In genomic region chr19:25545714-25546340, GRCm38 (mm10) we compare ENCODE assay signal across 9 mouse cellular contexts. TPM values are rescaled to one million over a fixed set of nuclear protein-coding genes. Genes with fewer than 3 reads are reported as not detected.
DNase-seq lines count a peak whose midpoint lies in the region; ATAC-seq and TF ChIP-seq lines count a peak whose summit lies in the region.
"Had no signal": no experiment of that assay in that cellular context is flagged by ENCODE, and none has a peak within 500 bp of the region (broad histone marks: within the 10 kb centered on the region; RNA-seq: fewer than 3 reads in every experiment).

No protein-coding gene starts in this region.

- ATAC-seq in embryonic facial prominence, embryonic 12.5 days (ENCODE audit: insufficient number of reproducible peaks, insufficient read depth, low FRiP score, low TSS enrichment) = 0 out of 2 replicates have a peak, but pooled peaks have one; percentile 41
- ATAC-seq in lung, embryonic 14.5 days (ENCODE audit: insufficient read depth) = peak; percentile 68

- DNase-seq in adrenal gland, postnatal 10 days = peak; percentile 65
- peak; percentile 26 to 30 for DNase-seq in heart, postnatal 36 days
- peak; percentile 19 to 67 for DNase-seq in layer of hippocampus, adult 18-20 months (ENCODE audit: low spot score in 2 of 2)
- peak; percentile 89 for DNase-seq in lung, embryonic 14.5 days
- DNase-seq in retina, postnatal 1 day = peak; percentile 75
- DNase-seq in T-cell, adult 2 months (ENCODE audit: low spot score) = no peak

- H3K36me3 ChIP-seq in E14TG2a.4 (ENCODE audit: insufficient read depth, low read length) = peaks cover 8% of the 10 kb centered on the region
- no peaks in the 10 kb centered on the region for H3K36me3 ChIP-seq in embryonic facial prominence, embryonic 12.5 days
- no peaks in the 10 kb centered on the region for H3K36me3 ChIP-seq in lung, embryonic 14.5 days (ENCODE audit: insufficient read depth)

- no peak overlapping the region for H3K4me2 ChIP-seq in embryonic facial prominence, embryonic 12.5 days (replicated peaks)
- H3K4me2 ChIP-seq in lung, embryonic 14.5 days = no peak overlapping the region

- no peak overlapping the region for H3K27ac ChIP-seq in embryonic facial prominence, embryonic 12.5 days
- H3K27ac ChIP-seq in lung, embryonic 14.5 days (ENCODE audit: low read depth) = no peak overlapping the region

- no peaks in the 10 kb centered on the region for H3K9me3 ChIP-seq in E14TG2a.4 (ENCODE audit: low read length)
- no peaks in the 10 kb centered on the region for H3K9me3 ChIP-seq in embryonic facial prominence, embryonic 12.5 days
- H3K9me3 ChIP-seq in lung, embryonic 14.5 days (ENCODE audit: low read depth, low read length) = no peaks in the 10 kb centered on the region

- intact Hi-C loops in heart, postnatal 36 days (cut with DNase I) = loop anchor here (1.0 to 2.0 kb wide), 2 partner anchors 77 to 90 kb away; no protein-coding TSS in a partner anchor

- TF ChIP-seq CTCF in E14TG2a.4 (conservative IDR thresholded peaks at IDR 0.05; ENCODE audit: low read length) = peak; percentile 72
- peak; percentile 88 for TF ChIP-seq CTCF in lung, embryonic 14.5 days (IDR thresholded peaks at IDR 0.05; ENCODE audit: low read depth)

- 36% methylated on average over 13 of the region's 13 CpGs for WGBS in embryonic facial prominence, embryonic 12.5 days
- 31% methylated on average over 13 of the region's 13 CpGs for WGBS in lung, embryonic 14.5 days

- H3K4me1 ChIP-seq in E14TG2a.4 (replicated peaks; ENCODE audit: low read depth, low read length) = peaks cover 40% of the 10 kb centered on the region
- no peaks in the 10 kb centered on the region for H3K4me1 ChIP-seq in embryonic facial prominence, embryonic 12.5 days
- H3K4me1 ChIP-seq in lung, embryonic 14.5 days (ENCODE audit: insufficient read depth) = no peaks in the 10 kb centered on the region

- H3K27me3 ChIP-seq in E14TG2a.4 (ENCODE audit: insufficient read depth, low read length) = no peaks in the 10 kb centered on the region
- no peaks in the 10 kb centered on the region for H3K27me3 ChIP-seq in embryonic facial prominence, embryonic 12.5 days
- H3K27me3 ChIP-seq in lung, embryonic 14.5 days (ENCODE audit: insufficient read depth, low read length) = no peaks in the 10 kb centered on the region; the same call in 1 of the 2 replicates

- H3K9ac ChIP-seq in embryonic facial prominence, embryonic 12.5 days = no peak overlapping the region
- no peak overlapping the region for H3K9ac ChIP-seq in lung, embryonic 14.5 days

- H3K4me3 ChIP-seq in E14TG2a.4 (replicated peaks; ENCODE audit: low read length) = no peak overlapping the region
- no peak overlapping the region for H3K4me3 ChIP-seq in embryonic facial prominence, embryonic 12.5 days
- H3K4me3 ChIP-seq in lung, embryonic 14.5 days (ENCODE audit: low read depth, low read length) = no peak overlapping the region

RNA-seq across cellular contexts. Expression of gene Dmrt1, which starts 40.4 kb away (rescaled TPM):
- not detected for total RNA-seq in adrenal gland, postnatal 10 days (2021)
- polyA plus RNA-seq in embryonic facial prominence, embryonic 12.5 days (2016; fragmentation: Nextera tagmentation; extraction: Ambion mirVana) = 0.39 and 0.55 TPM in 2 replicates
- total RNA-seq in heart, postnatal 36 days (2021) = not detected
- not detected for total RNA-seq in layer of hippocampus, adult 18-20 months (2021)
- polyA plus RNA-seq in lung, embryonic 14.5 days (2014; fragmentation: Nextera tagmentation; extraction: Ambion mirVana) = not detected in 2 replicates
- polyA plus RNA-seq: gonadal fat pad, adult 2 months had no signal
